Mouse (Mus musculus) adrenal gland, postnatal 10 days (tissue): ENCODE measurements around the gene Msmp. TPM values are rescaled to one million over a fixed set of nuclear protein-coding genes. Genes with fewer than 3 reads are reported as not detected.
A peak's percentile ranks its signal among the peaks of the same experiment; 100 is the strongest.
"Not testable (repeated sequence)": the region's sequence is repeated elsewhere in the genome, so short reads cannot be mapped to it uniquely, and the experiment has no call there.

Experiments
- DNase-seq: peaks from one replicate; pipeline ENCODE4 v3.0.0; 2021; ENCODE audit warnings: mixed read lengths
- total RNA-seq, 2 experiments: library from RNA; stranded (reverse); gene quantifications; 2 replicates each; pipeline ENCODE4 v1.2.3; 2021

The Msmp gene
- total RNA-seq, 2 experiments from 2014 or later, result 1.8 to 1.9 TPM

DNA sequence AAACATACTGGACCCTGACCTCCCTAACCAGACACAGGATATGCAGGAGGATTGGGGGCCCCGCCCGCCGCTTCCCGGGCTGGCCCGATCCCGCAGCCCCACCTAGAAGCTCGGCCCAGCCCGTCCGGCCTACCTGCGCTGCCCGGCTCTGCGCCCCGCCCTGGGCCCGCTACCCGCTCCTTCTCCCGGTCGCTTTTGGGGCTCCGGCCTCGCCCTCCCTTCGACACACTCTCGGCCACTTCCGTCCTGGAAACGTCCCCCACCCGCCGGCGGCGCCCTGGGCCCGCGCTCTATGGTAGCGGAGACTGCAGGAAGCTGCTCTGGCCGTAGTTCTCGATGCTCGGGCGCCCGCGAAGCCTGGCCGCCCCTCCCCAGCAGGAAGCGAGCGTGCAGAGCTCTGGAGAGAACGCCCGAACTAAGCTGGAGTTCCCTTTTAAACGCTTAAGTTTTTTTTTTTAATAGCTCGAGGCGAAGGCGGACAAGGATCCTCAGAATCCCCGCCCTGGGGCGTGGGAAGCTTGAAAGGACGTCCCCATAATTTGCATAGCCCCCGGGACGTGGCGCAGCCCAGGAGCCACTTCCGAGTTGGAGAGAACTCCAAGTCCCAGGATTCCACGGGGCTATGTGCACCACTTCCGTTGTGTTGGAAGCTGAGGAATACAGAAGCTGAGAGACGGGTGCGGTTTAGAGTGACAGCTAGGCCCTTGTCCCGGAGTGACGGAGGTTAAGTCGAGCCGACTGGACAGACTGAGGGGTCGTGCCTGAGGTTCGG is 22.1 kb downstream of the Msmp start, which contains the start of the genes Creb3 and Tln1:
TSS of gene Creb3 (plus strand) at position 336 of the 772 bp plus-strand sequence.
TSS of gene Tln1 (minus strand) at position 695 of the 772 bp plus-strand sequence.
- DNase-seq, result peak; percentile 94

DNA sequence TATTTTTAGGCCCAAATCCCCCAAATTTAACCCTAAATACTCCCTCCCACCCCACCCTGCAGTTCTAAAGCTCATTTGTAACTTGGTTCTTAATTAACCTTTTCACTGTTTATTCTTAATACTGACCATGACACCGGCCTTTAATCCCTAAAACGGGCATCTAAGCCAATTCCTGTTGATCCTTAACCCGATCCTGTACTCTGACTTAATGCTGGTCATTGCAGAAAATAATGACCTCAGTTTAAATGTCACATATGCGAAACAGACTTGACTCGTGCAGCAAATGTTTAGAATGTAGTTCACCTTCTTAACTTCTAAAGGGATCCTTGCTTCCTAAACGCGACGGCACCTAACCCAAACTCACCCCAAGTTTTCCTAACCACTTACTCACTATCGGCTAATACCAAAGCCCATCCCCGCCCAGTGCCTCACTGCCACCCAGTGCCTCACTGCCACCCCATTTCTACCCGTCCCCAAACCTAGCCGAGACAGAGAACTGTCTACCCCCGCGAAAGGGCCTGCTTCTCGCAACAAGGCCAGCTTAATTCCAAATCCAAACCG is 22.8 kb downstream of the Msmp start:
- DNase-seq, result no peak

DNA sequence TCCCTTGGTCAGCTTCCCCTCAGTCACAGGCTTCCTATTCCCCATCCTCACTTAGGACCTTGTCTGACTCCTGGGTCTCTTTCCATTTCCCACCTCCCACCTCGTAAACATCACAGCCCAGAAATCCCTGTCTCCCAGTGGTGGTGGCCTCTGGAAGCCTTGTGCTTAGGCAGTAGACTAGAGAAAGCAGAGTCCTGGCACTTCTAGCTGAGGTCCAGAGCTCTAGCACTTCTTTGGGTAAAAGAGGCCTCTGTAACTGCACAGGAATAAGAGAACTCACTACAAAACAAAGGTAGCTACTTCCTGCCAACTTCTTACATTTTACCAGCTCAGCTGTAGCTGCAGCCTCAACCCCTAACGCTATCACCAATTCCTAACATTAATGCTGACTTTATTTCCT is 23.3 kb downstream of the Msmp start:
- DNase-seq, result no peak

DNA sequence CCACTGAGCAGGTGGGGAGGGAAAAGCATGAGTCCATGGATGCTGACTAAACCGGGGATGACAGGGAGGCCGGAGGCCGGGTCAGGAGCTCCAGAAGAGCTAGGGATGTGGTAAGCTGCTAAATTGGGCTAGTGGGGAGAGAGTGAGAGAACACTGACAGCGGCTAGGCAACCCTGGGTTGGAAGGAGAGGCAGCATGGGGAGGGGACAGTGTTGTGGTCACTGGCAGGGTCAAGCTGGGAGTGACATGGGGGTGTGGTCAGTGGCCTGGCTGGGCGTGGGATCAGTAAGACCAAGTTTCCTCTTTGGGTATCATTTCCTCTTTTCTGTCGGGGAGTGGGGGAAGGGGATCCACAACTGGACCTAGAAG is 24.1 kb downstream of the Msmp start:
- peak; percentile 65 for DNase-seq

DNA sequence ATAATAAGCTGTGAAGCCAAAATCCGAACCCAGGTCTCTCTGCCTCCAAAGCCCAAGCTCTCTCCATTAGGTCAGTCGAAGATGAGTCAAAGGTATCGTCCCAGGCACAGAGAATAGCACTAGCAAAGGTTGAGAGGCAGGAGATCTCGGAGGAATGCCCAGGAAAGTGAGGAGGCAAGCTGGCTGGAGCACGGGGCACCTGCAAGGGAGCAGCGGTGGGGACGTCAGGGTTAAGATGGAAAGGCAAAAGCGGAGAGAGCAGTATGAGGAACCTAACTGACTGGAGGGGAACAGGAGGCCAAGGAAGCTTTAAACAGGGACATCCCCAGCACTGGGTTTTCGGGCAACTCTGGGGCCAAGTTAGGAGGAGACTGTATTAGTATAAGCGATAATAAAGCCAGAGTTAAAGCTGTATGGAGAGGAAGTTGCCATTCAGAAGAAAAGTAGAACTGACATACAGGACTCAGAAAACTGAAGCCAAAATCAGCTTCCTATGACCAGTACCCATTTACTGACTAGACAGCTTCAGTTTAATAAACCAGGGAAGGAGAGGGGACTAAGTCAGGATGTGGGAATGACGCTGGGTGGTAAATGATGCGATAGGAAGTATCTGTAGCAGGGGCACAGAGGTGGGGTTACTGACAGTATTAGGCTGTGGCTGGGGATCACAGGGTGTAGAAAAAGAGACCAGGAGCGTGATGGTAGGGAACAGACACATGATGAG is 24.6 kb downstream of the Msmp start:
- peak; percentile 30 for DNase-seq

DNA sequence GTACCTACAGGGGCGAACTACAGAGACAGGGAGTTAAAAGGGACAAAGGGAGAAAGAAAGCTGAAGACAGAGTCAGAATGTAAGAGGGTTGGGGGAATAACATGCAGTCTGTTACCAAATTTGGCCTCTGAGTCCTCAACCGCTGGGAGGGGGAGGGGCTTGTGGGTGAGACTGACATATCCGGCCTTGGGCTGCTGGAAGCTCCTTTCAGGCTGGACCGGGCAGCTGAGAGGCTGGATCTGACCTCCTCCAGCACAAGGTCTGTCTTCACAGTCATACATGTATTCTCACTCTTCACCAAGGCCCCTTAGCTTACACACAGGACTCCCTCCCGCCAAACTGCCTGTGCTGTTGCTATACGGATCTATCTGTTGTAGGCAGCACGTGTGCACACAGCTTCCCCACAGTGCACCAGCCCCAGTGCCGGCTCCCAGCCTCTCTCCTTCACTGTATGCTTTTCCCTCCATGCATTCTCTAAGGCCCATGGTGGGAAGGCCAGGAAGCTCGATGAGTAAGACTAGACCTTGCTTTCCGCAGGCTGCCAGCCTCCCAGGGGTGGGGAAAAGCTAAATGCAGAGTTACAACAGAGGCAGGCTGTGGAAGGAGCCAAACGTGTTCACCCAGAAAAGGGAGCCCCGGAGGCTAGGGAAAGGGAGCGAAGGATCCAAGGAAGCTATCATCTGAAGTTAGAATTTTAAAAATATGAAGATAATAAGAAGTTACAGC is 25.5 kb downstream of the Msmp start:
- DNase-seq, result peak; percentile 87

DNA sequence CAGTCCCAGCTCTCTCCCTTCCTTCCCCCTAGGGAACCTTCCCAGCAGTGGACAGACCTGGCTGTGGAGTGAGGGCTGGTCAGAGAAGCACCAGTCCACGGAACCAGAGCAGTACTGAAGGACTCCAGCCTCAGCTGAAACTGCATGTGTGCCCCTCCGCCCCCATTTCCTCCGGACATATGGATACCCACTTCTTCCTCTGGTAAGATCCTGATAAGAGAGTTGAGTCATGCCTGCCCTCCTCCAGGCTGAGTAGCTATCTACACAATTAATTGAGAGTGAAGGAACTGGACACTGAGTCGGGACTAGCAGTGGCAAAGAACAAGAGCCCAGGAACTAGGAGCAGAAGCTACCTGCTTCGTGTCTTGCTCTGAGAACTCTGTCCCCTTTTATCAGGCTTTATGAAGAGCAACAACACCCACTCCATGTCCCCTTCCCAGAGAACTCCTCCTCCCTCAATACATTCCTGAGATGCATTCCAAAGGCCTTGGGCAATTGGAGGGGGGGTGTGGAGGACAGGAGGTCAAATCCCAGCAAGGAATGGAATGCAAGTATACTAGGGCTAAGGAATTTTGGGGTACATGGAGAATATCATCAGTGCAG is 26.2 kb downstream of the Msmp start:
- DNase-seq, result peak; percentile 30

DNA sequence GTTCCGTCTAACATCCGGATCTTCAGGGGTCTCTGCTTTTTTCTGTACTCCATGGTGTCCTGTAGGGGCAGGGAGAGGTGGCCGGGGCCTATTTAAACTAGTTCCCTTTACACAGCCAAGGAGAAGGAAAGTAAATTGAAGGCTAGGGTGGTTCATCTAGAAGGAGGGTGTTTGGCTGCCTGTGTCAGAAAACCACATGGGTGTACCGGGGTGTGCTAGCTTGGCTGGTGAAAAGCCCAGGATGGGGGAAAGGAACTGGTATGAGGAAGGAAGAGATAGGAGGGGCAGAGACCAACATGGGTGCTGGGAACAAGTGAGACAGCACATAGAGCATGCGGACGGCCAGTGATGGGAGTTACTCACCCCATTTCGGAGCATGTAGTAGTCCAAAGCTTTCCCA is 28.4 kb downstream of the Msmp start:
- DNase-seq, result no peak

DNA sequence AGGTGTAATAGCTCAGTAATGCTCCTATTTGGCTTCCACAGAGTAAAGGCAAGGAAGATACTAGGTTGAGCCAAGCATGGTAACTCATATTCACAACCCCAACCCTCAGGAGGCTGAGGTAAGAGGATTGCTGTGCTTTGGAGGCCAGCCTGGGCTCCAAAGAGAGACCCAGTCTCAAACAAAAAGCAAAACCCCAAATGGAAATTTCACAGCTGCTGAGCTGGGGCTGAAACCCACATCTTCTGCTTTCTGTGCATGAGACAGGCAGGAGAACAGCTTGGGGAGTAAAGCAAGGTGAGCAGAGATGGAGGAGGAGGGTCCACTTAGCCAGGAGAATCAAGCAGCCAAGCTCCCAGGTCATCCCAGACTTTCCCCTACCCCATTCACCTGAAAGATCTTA is 30.4 kb downstream of the Msmp start:
- DNase-seq, result no peak

DNA sequence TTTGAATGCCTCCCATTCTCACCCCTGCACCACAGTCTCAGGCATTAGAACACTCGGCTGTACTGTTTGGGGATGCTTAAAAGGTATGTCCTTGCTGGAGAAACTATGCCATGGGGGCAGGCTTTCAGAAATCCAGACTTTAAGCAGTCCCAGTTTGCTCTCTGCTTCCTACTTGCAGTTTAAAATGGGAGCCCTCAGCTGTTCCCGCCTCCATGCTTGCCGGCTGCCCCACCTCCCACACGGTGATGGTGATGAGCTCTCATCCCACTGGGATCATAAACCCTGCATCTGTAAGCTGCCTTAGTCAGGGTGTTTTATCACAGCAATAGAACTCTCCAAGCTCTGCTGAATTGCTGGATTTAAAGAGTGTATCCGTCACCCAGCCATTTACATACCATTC is 31.9 kb downstream of the Msmp start:
- no peak for DNase-seq

DNA sequence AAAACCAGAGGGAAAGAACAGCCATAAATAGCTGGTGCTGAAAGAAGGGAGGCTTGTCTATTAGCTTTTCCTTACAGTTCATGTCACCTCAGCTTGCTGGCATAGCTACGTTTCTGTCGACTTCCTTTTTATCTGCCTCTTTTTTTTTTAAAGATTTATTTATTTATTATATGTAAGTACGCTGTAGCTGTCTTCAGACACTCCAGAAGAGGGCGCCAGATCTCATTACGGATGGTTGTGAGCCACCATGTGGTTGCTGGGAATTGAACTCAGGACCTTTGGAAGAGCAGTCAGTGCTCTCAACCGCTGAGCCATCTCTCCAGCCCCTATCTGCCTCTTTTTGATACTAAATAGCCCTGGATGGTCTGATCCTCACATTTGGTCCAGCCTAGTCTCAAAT is 32.4 kb downstream of the Msmp start:
- not testable (repeated sequence) for DNase-seq

DNA sequence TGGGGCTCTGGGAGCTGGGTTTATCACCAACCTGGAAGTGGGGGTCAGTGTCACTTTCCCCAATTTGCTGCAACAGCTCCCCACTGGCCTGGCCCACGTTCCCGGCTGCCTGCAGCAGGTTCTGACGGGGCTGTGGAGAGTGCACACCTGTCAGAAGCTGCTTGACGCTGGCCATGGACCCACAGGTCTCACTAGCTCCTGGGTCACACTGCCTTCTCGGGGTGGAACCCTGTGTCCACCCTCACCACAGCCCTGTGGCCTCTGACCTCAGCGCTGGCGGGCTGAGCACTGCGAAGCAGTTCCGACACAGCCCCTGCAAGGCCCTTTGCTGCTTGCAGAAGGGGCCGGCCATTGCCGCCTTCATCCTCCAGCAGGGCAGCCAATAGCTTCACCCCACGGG is 35.2 kb downstream of the Msmp start:
- DNase-seq, result no peak

DNA sequence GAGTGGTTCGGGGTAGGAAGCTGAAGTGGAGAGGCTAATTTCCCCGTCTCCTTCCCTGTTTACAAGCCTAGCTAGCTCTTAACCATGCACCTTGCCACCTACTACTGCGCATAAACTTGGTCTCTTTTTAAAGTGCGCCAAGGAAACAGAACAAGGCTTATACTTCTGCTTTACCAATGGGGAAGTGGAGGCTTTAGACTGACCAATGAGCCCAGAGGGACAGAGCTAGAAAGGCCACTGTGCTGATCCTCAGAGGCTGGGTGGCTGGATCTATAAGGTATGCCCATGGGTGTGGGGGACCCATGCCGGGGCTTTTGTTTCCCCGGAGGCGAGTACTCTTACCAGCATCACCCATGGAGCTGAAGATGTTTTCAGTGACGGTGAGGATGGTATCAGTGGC is 37.1 kb downstream of the Msmp start:
- no peak for DNase-seq

DNA sequence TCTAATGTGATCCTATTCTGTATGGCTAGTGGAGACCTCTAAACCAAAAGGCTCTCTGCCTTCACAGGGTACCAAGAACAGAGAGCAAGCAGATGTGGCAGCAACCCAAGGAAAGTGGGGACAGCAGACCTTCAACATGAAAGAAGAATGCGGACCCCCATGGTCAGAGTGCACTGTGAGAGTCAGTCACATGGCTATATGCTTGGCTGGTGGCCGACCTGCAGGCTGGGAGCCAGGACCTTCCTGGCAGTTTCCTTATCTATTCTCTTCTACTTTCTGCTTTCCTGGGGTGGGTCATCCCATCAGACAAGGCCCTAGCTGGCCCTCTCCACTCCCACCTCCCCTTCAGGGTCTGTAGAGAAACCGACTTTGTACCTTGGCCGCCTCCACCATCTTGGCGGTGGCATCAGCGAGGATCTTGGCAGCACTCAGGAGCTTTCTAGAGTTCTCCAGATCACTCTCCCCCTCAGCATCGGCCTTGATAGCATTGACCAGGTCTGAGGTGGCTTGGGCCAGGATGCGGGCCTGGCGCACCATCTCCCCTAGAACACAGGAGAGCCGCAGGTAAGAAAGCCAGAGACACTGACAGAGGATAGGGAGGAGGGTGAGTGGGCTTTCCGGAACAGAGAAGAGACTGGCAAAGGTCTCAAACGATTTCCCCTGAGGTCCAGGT is 37.8 kb downstream of the Msmp start:
- DNase-seq, result peak; percentile 84

DNA sequence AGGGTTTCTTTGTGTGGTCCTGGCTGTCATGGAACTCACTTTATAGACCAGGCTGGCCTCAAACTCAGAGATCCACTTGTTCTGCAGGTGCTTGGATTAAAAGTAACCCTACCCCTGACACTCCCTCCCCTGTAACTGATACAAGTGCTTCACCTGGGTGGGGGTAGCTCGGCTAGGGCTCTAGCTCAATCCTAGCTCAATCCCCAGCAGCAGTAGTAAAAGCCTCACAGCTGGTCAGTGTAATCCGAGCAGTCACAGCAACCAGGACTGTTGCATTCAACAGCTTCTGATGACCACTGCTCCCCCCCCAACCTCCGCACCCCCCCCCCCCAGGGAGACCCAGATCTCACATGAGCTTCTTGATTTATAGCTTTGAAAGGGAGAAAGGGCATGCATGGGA is 42.2 kb downstream of the Msmp start:
- no peak for DNase-seq

DNA sequence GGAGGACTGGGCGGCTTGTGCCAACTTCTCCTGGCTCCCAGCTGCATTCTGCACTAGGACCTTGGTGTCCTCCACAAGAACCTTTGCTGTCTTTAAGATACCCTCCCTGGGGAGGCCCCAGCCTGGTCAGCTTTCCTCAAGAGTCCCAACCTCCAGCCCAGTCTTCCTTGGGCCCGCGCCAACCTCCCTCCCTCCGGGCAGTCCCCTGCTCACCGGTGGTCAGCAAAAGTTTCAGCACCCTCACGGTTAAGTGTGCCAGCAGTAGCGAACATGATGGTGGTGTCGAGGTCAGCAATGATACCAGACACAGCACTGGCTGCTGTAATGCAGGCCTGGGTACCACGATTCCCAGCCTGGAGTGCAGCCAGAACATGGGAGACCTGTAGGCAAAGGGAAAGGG is 48.3 kb downstream of the Msmp start:
- DNase-seq, result no peak

DNA sequence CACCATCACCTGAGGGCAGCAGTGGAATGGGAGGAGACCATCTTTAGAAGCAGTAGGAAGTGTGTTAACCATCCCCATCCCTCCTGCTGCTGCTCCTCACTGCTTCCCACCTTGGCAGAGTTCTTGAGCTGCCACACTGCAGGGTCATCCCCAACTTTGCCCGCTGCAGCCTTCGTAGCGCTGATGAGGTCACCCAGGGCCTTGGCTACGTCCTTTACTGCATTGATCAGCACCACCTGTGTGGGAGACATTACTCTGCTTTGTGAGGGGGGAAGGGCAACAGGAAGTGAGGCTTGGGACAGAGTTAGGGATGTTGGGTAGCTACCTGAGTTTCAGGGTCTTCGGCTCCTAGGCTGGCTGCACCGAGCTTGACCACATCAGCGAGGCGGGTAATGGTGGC is 48.7 kb downstream of the Msmp start:
- no peak for DNase-seq

DNA sequence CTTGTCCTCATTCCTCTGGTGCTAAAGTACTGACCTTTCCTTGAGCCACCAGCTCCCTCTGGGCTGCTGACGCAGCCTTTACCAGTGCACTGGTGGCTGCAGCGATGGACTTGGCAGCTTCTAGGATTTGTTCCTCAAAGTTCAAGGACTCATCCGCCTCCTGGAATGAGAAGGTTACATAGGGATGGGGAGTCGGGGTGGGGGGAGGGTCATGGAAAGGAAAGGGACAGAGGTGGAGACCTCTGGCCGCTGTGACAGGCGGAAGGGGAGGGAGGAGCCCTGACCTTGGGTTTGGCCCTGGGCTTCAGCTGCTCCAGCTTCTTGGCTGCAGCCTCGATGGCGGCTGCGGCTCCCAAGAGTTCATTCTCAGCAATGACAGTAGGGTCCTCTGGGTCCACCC is 51.0 kb downstream of the Msmp start:
- peak; percentile 83 for DNase-seq
